Mouse (Mus musculus) kidney, embryonic 14.5 days (tissue): ENCODE measurements around the gene Tmeff2. TPM values are rescaled to one million over a fixed set of nuclear protein-coding genes. Genes with fewer than 3 reads are reported as not detected.
A peak's percentile ranks its signal among the peaks of the same experiment; 100 is the strongest.

ENCODE experiments used
- ATAC-seq: fragments of 200-750 bp; cut with Nextera tagmentation; 2 replicates; pipeline ENCODE4 v1.8.0; 2017; ENCODE audit warnings: moderate number of reproducible peaks, mild to moderate bottlenecking, moderate TSS enrichment, moderate library complexity; ENCODE audit not compliant: low FRiP score, low TSS enrichment
- H3K27ac ChIP-seq: fragments of 300-500 bp; sonication (generic); 2 replicates; pipeline ENCODE4 v1.5.1; 2014; ENCODE audit warnings: low read depth, mild to moderate bottlenecking, low read length, moderate library complexity, mixed read lengths
- H3K27me3 ChIP-seq: fragments of 300-500 bp; sonication (generic); 2 replicates; pipeline ENCODE4 v1.6.1; 2014; ENCODE audit warnings: mild to moderate bottlenecking, low read length; ENCODE audit not compliant: control insufficient read depth, insufficient read depth
- H3K36me3 ChIP-seq: fragments of 300-500 bp; sonication (generic); 2 replicates; pipeline ENCODE4 v1.6.1; 2014; ENCODE audit warnings: low read length, mixed read lengths; ENCODE audit not compliant: control insufficient read depth, insufficient read depth
- H3K4me1 ChIP-seq: fragments of 300-500 bp; sonication (generic); 2 replicates; pipeline ENCODE4 v1.6.1; 2014; ENCODE audit warnings: low read length, mixed read lengths; ENCODE audit not compliant: control insufficient read depth, insufficient read depth
- H3K4me2 ChIP-seq: fragments of 300-500 bp; sonication (generic); replicated peaks from 2 replicates; pipeline ENCODE4 v1.6.1; 2014; ENCODE audit warnings: low read depth, mild to moderate bottlenecking, low read length
- H3K4me3 ChIP-seq: fragments of 300-500 bp; sonication (generic); 2 replicates; pipeline ENCODE4 v1.5.1; 2014; ENCODE audit warnings: mild to moderate bottlenecking, low read length
- H3K9ac ChIP-seq: fragments of 300-500 bp; sonication (generic); 2 replicates; pipeline ENCODE4 v1.6.1; 2014; ENCODE audit warnings: low read depth, mild to moderate bottlenecking, low read length, moderate library complexity
- H3K9me3 ChIP-seq: fragments of 300-500 bp; sonication (generic); 2 replicates; pipeline ENCODE4 v1.6.1; 2016; ENCODE audit warnings: low read length; ENCODE audit not compliant: control insufficient read depth
- WGBS: fragments of 180-500 bp; shearing (Covaris S2); extraction: QIAGEN DNeasy Blood & Tissue Kit; methylation state at CpG from one replicate; pipeline ENCODE4 v1.1.7; 2014; 5-methylcytosine and 5-hydroxymethylcytosine counted together
- polyA plus RNA-seq: library from polyadenylated mRNA; unstranded; fragments of >200 nt; fragmentation: Nextera tagmentation; extraction: Ambion mirVana; gene quantifications from 2 replicates; pipeline ENCODE4 v1.2.1, GENCODE M21; 2014

Tmeff2 gene
- polyA plus RNA-seq, 1 experiment from 2014 or later, result 3.2 TPM

DNA sequence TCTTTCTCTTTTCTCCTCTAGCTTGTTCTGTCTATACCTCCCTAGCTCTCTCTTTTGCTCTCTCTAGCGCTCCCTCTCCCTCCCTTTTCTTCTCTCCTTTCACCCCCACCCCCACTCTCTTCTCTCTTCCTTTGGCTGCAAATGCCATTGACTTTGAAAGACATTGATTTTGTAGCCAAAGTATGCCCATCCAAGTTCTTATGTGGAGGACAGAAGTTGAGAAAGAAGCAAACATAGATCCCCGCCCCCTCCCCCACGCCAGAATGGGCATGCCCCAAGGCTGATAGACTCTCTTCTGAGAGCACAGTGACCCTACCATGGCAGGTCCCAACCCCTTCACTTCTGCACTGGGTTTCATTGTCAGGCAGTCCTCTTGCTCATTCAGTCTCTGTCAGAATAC, 28.3 kb downstream of the Tmeff2 start:
- Histone ChIP-seq H3K4me3 (no peak overlapping the region), H3K4me2 (peak overlapping the region; percentile 99; the same call in 1 of the 2 replicates), H3K36me3 (no peaks in the 10 kb centered on the region), H3K27me3 (peaks cover 40% of the 10 kb centered on the region), H3K27ac (no peak overlapping the region), H3K9me3 (no peaks in the 10 kb centered on the region), H3K9ac (no peak overlapping the region), H3K4me1 (0 out of 2 replicates have a peak, but pooled peaks cover 4% of the 10 kb centered on the region)
- 28% methylated on average over 3 of the region's 3 CpGs for WGBS
- ATAC-seq, result no peak

DNA sequence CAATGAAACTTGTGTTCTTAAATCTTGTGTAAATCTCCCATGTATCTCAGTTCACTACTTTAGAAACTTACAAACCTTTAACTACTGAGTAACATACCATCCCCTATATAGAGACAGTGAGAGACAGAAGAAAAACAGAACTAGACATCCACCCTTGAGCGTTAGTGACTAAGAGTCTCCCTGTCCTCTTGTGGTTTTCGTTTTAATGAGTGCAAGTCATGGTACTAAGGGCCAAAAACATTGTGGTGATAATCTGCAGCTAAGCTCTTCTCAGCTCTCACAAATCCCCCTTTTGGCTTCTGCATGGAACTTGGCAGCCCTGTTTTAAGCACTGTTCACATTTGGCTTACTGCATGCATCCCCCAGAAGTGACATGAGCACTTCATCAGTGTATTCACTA, 34.6 kb downstream of the Tmeff2 start:
- Histone ChIP-seq H3K36me3 (no peaks in the 10 kb centered on the region), H3K4me1 (no peaks in the 10 kb centered on the region), H3K4me2 (no peak overlapping the region), H3K4me3 (no peak overlapping the region), H3K27me3 (no peaks in the 10 kb centered on the region), H3K9ac (no peak overlapping the region), H3K27ac (no peak overlapping the region), H3K9me3 (no peaks in the 10 kb centered on the region)
- no peak for ATAC-seq
- WGBS, result 80% methylated on average over 2 of the region's 2 CpGs

DNA sequence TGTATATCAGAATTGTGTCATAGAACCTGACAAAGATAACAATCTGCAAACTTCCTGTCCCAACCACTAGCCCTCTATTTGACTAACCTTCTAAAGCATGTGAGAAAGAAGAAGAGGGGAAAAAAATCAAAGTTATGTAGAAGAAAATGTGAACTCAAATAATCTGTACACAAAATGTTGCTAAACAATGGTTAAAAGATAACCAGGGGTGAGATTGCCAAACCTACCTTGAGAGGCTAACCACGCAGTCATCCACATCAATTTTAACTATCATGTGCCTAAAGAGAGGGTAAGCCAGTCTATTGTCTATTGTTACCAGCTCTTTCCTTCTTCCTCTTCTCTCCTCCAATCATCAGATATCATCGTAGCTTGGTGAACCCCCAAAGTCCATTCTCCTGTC, 35.0 kb downstream of the Tmeff2 start:
- H3K27me3 ChIP-seq, result no peaks in the 10 kb centered on the region
- no peak overlapping the region for H3K27ac ChIP-seq
- ATAC-seq, result no peak
- 74% methylated on average over 2 of the region's 2 CpGs for WGBS
- no peak overlapping the region for H3K9ac ChIP-seq
- H3K9me3 ChIP-seq, result no peaks in the 10 kb centered on the region
- no peaks in the 10 kb centered on the region for H3K36me3 ChIP-seq
- H3K4me2 ChIP-seq, result no peak overlapping the region
- no peak overlapping the region for H3K4me3 ChIP-seq
- no peaks in the 10 kb centered on the region for H3K4me1 ChIP-seq

DNA sequence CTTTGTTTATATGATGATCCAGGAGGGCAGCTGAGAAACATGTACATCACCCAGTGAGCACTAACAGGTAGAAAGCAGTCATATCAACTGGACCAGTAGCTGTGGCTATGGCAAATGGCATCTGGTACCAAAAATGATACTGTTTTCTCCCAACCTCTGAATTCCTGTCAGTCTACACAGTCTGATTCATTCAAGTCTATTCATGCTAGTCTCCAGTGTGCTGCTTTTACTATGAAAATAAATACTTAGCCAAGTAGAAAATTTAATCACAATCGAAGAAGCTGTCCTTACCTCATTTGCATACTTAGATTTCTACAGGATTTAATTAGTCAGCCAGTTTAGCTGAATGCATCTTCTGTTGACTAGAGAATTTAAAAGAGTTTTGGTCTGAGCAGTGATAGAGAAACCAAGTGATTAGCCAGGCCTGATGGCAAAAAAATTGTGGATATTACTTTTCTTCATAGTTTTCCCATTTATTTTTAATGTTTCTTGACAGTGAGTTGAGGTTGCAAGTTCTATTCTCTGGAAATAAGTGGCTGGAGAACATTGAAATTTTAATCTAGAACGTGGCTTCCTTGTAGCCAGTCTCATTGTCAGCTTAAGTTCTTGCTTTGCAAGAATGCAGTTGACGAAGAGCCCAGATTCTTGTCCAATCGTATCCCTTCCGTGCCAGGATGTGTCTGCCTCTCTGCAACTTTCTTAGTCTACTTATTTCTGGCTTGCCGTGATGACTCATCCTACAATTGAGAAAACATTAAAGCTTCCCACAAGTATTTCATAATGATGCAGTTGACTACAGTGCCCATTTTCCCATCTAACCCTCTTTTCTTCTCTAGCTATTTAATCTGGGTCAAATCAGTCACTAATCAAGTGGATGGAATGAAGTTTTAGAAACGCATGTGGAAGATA, 39.9 kb downstream of the Tmeff2 start:
- Histone ChIP-seq H3K9me3 (no peaks in the 10 kb centered on the region), H3K9ac (no peak overlapping the region), H3K27me3 (no peaks in the 10 kb centered on the region), H3K4me1 (no peaks in the 10 kb centered on the region), H3K4me2 (no peak overlapping the region), H3K4me3 (no peak overlapping the region), H3K27ac (no peak overlapping the region), H3K36me3 (no peaks in the 10 kb centered on the region)
- ATAC-seq, result no peak
- 88% methylated on average over 7 of the region's 7 CpGs for WGBS

DNA sequence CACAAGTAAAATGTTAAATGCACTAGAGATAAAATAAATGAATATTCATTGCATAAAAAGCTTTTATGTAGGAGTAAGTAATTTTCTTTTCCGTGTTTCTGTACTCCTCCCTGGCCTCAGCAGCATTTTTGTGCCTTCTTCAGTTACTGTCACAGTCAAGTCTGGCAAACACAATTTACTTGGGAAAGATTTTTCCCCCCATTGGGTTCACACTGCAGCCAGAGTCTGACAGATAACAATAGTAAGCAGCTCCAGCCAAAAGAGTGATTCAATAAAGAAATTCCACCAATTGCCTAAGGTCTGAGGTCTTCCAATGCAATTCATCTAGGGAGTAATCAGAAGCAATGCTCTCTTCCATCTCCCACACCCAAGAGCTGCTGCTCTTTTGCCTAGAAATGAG, 48.1 kb downstream of the Tmeff2 start:
- H3K4me3 ChIP-seq, result no peak overlapping the region
- ATAC-seq, result no peak

DNA sequence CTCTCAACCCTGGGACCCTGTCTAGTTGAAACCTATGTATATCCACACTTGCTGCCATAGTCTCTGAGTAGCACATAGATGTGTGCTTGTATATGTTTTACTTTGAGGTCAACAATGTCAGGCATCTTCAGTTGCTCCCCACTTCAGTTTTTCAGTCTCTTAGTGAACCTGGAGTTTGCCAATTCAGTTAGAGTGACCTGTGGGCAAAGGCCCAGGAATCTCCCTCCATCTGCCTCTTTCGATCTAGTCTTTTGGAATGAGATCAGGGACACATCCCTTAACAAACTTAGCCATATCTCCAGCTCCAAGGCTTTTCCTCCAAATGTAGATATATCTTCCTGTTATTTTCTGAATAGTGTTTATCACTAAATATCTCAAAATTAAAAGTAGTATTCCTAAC, 58.4 kb downstream of the Tmeff2 start:
- no peak overlapping the region for H3K9ac ChIP-seq
- no peak overlapping the region for H3K4me3 ChIP-seq
- no peak overlapping the region for H3K27ac ChIP-seq
- H3K27me3 ChIP-seq, result no peaks in the 10 kb centered on the region
- no peak for ATAC-seq
- no peaks in the 10 kb centered on the region for H3K9me3 ChIP-seq
- WGBS, result 90% methylated on average over 1 of the region's 1 CpGs
- 0 out of 2 replicates have a peak, but pooled peaks cover 3% of the 10 kb centered on the region for H3K4me1 ChIP-seq
- H3K4me2 ChIP-seq, result no peak overlapping the region
- H3K36me3 ChIP-seq, result no peaks in the 10 kb centered on the region

More for the DNA sequence above, 48.1 kb downstream of the Tmeff2 start:
- H3K36me3 ChIP-seq, result no peaks in the 10 kb centered on the region
- no peak overlapping the region for H3K4me2 ChIP-seq
- H3K4me1 ChIP-seq, result no peaks in the 10 kb centered on the region
- H3K9ac ChIP-seq, result no peak overlapping the region
- WGBS, result 77% methylated on average over 1 of the region's 1 CpGs
- H3K27me3 ChIP-seq, result no peaks in the 10 kb centered on the region
- no peak overlapping the region for H3K27ac ChIP-seq
- H3K9me3 ChIP-seq, result no peaks in the 10 kb centered on the region

DNA sequence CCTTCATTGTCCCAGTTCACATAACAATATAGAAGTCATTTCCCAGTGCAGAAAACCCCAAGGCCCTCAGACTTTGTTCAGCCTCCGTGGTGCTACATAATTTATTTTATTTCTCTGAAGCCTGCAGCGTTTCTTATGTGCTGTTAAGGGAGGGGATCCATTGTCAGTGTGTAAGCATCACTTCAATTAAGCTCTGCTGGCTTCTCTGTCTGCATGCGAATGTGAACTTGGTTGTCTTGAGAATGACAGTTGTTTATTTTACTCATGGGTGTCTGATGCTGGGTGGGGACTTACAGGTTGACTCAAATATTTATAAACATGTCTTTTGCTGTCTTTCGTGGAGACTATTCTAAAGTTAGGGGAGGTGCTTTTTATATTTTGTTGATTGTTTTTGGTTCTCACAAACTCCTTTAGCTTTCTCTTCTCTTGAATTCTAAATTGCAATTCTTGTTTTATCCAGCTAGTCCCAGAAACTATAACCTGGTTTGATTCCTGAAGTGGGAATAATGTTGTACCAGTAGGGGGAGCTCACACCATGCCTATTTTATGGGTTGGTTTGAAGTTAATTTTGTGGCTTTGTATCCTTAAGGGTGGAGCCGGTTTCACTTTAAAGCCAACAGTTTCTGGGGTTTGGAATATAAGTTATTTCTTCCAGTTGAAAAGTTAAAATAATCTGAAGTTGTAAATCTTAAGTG, 61.7 kb downstream of the Tmeff2 start:
- Histone ChIP-seq H3K27me3 (no peaks in the 10 kb centered on the region), H3K27ac (no peak overlapping the region), H3K4me1 (0 out of 2 replicates have a peak, but pooled peaks cover 3% of the 10 kb centered on the region), H3K4me3 (no peak overlapping the region), H3K36me3 (no peaks in the 10 kb centered on the region), H3K9me3 (no peaks in the 10 kb centered on the region), H3K9ac (no peak overlapping the region), H3K4me2 (no peak overlapping the region)
- WGBS, result 49% methylated on average over 5 of the region's 5 CpGs
- 0 out of 2 replicates have a peak, but pooled peaks have one; percentile 49 for ATAC-seq

DNA sequence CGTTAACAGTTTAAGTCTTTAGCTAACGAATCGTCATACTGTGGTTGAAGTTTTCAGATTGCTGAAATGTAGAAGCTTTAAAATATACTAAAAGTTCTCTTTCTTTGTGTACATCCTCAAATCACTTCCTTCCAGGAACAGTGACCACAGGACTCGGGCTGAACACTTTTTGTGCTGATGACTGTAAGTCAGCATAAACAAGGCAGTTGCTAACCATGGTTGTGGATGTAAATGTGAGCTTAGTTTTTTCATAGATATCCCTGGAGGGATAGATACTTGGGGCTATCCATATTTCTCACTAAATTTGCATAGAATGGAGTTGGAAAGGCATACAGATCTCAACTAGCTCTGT, 62.2 kb downstream of the Tmeff2 start:
- Histone ChIP-seq H3K4me2 (no peak overlapping the region; the same call in 1 of the 2 replicates), H3K4me3 (no peak overlapping the region), H3K9ac (no peak overlapping the region), H3K36me3 (no peaks in the 10 kb centered on the region), H3K4me1 (0 out of 2 replicates have a peak, but pooled peaks cover 3% of the 10 kb centered on the region), H3K9me3 (no peaks in the 10 kb centered on the region), H3K27me3 (no peaks in the 10 kb centered on the region), H3K27ac (no peak overlapping the region)
- WGBS, result 36% methylated on average over 4 of the region's 4 CpGs
- ATAC-seq, result no peak

DNA sequence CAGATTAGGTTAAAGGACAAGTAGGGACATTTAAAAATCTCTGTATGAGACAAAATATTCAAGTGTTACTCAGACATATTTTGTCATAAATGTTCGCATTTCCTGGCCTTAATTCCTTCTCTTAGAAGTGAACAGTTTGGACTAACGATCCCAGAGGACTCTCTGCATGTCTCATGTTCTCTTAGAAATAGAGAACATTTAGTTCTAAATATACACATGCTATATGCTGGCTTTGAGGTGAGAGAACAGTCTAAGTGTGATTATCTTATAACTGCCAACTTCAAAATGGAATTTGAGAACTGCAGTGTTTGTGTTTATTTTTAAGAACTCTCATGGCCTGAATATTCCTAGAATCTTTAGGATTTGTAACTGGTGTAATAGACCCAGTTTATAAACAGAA, 69.2 kb downstream of the Tmeff2 start:
- Histone ChIP-seq H3K4me1 (no peaks in the 10 kb centered on the region), H3K9me3 (no peaks in the 10 kb centered on the region), H3K36me3 (no peaks in the 10 kb centered on the region), H3K4me2 (no peak overlapping the region), H3K27me3 (no peaks in the 10 kb centered on the region), H3K27ac (no peak overlapping the region), H3K9ac (no peak overlapping the region), H3K4me3 (no peak overlapping the region)
- no peak for ATAC-seq
- WGBS, result 86% methylated on average over 2 of the region's 2 CpGs
